Mouse (Mus musculus) kidney, postnatal 14 days (tissue): Measurements from ENCODE around the gene Atp6v1g1.
A peak's percentile ranks its signal among the peaks of the same experiment; 100 is the strongest.

ENCODE experiments used
- DNase-seq: peaks from one replicate; pipeline ENCODE4 v3.0.0; 2022; ENCODE audit warnings: mixed read lengths

Gene Atp6v1g1

GRCm38 (mm10) chr4:63585216-63585615 is 40.6 kb downstream of the Atp6v1g1 start:
- no peak for DNase-seq

- DNase-seq, result no peak
Measured at GRCm38 (mm10) chr4:63586240-63586639, 41.7 kb downstream of the Atp6v1g1 start.

GRCm38 (mm10) chr4:63589987-63590386 is 45.4 kb downstream of the Atp6v1g1 start:
- DNase-seq, result no peak

- DNase-seq, result no peak
Measured at GRCm38 (mm10) chr4:63590538-63590937, 46.0 kb downstream of the Atp6v1g1 start.

GRCm38 (mm10) chr4:63594459-63595110 is 50.0 kb downstream of the Atp6v1g1 start:
- DNase-seq, result peak; percentile 27

- no peak for DNase-seq
Measured at GRCm38 (mm10) chr4:63595259-63595658, 50.7 kb downstream of the Atp6v1g1 start.

GRCm38 (mm10) chr4:63596010-63596409 is 51.4 kb downstream of the Atp6v1g1 start:
- DNase-seq, result no peak
